Mouse (Mus musculus) thymus, postnatal 4 days (tissue): ENCODE measurements around the gene Cenps.
"Not testable (repeated sequence)": the region's sequence is repeated elsewhere in the genome, so short reads cannot be mapped to it uniquely, and the experiment has no call there.

Experiments
- DNase-seq: peaks from one replicate; pipeline ENCODE4 v3.0.0; 2021

Gene Cenps

GRCm38 (mm10) chr4:149103875-149104561, 33.4 kb downstream of the Cenps start, which contains the start of gene Dffa:
Gene Dffa, plus strand, starts transcription at chr4:149104146.
- peak; percentile 94 for DNase-seq

DNA sequence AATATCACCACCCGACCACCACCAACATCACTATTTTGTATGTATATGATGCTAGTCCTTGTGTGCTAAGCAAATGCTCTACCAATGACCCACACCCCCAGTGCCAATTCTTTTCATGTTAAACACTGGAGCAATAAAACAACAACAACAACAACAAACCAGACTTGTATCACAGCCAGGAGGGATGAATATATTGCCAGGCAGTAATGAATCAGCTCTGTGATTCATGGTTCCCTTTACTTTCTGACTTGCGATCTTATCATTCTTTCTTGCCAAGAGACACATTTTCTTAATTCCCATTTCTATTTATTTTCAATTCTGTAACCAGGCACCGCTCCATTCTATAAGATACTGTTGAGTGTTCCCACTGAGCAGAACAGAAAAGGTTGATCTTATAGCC, 36.0 kb downstream of the Cenps start:
- DNase-seq, result no peak

- DNase-seq, result not testable (repeated sequence)
Measured at GRCm38 (mm10) chr4:149100449-149100848, 37.0 kb downstream of the Cenps start.

DNA sequence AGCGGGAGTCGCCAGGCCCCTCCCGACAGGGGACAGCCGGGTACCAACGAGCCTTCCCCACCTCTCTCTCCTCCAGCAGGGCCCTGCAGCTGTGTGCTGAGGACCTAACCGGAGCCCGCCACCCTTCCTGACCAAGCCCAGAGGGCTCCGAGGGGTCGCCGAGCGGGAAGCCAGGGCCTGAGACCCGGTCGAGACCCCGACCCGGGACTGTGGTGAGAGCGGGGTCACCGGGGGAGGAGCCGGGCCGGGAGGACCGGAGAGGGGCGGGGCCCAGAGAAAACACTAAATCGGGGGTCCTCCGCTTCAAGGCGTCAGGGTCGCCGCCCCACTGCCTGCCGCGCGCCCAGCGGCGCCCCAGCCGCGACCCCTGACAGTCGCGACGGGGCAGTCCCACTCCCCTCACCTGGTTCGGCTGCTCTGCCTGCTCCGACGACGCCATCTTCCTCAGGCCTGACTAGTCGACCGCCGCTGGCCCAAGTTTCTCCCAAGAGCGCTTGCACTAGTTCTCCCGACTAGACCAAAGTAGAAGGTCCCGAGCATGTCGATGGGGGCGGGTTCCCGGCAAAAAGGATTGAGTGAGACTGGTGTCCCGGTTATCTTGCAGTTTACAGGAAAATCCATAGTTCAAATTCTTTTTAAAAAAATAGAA, 37.9 kb downstream of the Cenps start, which contains the start of gene Pex14:
Gene Pex14, minus strand, starts transcription at position 508 of the 649 bp plus-strand sequence.
- DNase-seq, result peak; percentile 89

- no peak for DNase-seq
Measured at GRCm38 (mm10) chr4:149098571-149098970, 38.9 kb downstream of the Cenps start.

GRCm38 (mm10) chr4:149097956-149098355, 39.5 kb downstream of the Cenps start:
- no peak for DNase-seq

DNA sequence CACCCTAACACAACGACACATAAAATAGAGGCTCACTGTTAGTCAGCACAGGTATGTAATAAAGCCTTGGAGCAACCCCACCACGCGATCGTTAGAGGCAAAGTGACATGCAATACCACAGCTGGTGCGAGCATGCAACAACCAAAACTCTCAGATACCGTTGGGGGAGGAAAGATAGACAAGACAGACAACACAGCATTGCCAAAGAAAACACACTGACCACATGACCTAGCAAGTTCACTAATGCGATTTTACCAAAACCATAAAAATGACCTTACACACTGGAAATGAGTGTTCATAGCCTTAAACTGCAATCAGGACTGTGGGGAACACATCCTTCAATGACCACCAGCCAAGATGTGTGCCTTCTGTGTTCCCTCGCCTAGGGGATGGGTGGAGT, 46.1 kb downstream of the Cenps start:
- DNase-seq, result no peak

GRCm38 (mm10) chr4:149085381-149085780, 52.0 kb downstream of the Cenps start:
- no peak for DNase-seq

GRCm38 (mm10) chr4:149081528-149081927, 55.9 kb downstream of the Cenps start:
- DNase-seq, result no peak

GRCm38 (mm10) chr4:149080111-149080510, 57.3 kb downstream of the Cenps start:
- DNase-seq, result no peak

DNA sequence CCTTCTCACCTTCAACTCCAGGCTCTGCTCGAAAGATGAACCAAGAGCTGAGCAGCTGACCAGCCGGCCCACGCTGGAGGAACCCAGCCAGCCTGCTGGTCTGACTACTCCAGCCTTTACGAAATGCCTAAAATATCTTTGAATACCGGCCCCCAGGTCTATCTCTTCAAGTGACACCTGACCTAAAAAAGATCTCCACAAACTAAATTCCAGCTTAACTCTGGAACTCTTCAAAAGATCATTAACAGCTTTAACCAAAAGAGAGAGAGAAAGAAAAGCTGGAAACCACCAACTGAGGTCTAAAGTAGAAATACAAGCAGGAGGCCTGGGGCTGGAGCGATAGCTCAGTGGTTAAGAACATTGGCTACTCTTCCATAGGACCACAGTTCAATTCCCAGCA, 57.8 kb downstream of the Cenps start:
- DNase-seq, result no peak

- DNase-seq, result no peak
Measured at GRCm38 (mm10) chr4:149078261-149078660, 59.2 kb downstream of the Cenps start.
